Mouse (Mus musculus) hematopoietic stem cell, adult 5-6 weeks (primary cell): Measurements from ENCODE around the gene Tnfrsf1a. TPM values are rescaled to one million over a fixed set of nuclear protein-coding genes. Genes with fewer than 3 reads are reported as not detected.

ENCODE experiments used
- ATAC-seq, 2 experiments: fragments of 125-278 bp in 1 of 2; replicated peaks in 1 of 2; 2 replicates each; pipeline ENCODE4 v1.8.0; 2016 to 2017; ENCODE audit warnings: inconsistent platforms in 2 of 2, mild to moderate bottlenecking in 2 of 2, moderate number of reproducible peaks in 2 of 2, low read depth in 1 of 2, moderate TSS enrichment in 1 of 2; ENCODE audit not compliant: low FRiP score in 2 of 2, poor library complexity in 2 of 2, severe bottlenecking in 2 of 2, insufficient read depth in 1 of 2, low TSS enrichment in 1 of 2
- total RNA-seq: library from RNA; stranded (forward); fragments of 172-1452, 232-1000 nt; gene quantifications from 2 replicates; pipeline ENCODE4 v1.2.3, GENCODE M21; 2017

Tnfrsf1a gene
- total RNA-seq, 1 experiment from 2014 or later, result 27.6 TPM

DNA sequence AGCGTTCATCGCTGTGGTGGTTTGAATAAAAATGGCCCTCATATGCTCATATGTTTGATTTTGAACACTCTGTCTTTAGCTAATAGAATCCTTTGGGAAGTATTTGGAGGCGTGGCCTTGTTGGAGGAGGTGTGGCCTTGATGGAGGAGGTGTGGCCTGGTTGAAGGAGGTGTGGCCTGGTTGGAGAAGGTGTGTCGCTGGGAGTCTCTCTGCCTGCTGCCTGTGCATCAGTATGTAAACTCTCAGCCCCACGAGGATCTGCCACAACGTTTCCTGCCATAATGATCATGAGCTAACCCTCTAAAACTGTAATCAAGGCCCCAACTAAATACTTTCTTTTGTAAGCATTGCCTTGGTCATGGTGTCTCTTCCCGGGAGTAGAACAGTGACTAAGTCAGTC lies 58.1 kb downstream of the Tnfrsf1a start:
- no peak for ATAC-seq

DNA sequence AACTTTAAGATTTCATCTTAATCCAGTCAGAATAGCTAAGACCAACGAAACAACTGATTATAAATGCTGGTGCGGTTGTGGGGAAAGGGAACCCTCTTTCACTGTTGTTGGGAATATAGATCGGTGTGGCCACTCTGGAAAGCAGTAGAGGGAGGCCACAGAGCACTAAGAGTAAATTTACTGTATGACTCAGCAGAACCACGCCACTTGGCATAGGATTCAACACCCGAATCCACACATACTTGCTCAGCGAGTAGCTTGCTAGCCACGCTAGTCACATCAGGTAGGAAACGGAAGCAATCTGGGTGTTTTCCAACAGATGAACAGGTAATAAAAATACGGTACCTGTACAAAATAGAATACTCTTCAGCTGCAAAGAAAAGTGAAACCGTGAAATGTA lies 58.5 kb downstream of the Tnfrsf1a start:
- no peak for ATAC-seq

DNA sequence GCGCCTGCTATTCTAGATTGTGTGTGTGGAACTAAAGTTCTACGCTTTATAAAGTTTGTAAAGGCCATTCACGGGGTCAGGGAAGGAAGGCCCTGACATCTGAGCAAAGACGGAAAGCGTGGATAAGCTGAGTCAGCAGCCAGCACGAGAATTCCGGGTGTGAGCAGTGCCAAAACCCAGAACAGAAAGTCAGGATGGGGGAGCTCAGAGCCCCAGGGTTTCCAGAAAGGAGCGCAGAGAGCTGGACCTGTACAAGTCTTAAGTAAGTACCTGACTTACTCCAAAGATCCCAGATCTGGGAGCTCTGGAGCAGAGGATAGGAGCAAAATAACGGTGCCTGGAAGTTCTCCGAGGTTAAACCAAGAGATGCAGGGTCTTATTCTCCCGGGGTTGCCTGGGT lies 61.4 kb downstream of the Tnfrsf1a start:
- no peak for ATAC-seq

DNA sequence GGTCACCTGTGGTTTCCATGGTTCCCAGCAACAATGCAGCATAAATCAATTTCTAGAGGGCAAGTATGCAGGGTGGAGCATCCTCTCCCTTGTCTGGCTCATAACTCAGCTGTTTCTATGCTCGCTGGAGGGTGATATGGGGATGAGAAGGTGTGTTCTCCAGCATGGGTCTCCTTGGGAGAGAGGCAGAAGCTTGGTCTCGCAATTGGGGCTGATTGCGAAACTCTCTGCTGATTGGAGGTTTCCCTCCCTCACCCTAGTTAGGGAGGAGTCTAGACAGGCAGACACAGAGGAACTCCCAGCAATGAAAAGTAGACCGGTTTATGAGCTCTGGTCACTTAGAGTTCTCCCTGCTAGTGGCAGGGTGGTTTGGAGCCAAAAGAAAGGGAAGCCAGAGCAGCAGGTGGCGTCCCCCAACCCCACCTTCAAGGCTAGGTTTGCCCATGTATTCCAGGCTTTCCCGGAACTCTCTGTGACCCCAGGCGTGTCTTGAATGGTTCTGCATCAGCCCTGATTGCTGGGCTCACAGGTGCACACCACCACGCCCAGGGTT lies 61.9 kb downstream of the Tnfrsf1a start:
- ATAC-seq, result peak; percentile 65 to 86

DNA sequence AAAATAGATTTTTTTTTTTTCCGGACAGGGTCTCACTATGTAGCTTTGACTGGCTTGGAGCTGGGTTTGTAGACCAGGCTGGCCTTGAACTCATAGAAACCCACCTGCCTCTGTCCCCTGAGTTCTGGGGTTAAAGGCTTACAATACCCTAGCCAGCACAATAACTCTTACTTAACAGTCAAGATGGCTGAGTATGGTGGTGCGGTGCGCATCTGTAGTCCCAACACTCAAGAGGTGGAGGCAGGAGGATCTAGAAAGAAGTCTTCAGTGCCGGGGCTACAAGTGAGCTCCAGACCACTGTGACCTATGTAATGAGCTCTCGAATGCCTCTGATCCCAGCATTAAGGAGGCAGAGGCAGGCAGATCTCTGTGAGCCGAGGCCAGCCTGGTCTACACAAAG lies 62.5 kb downstream of the Tnfrsf1a start:
- ATAC-seq, result no peak

Other genes starting within 250 kb of the Tnfrsf1a start
- 58.8 and 63.4 TPM in 2 replicates for gene Nop2, start 217.5 kb upstream of the Tnfrsf1a start, total RNA-seq
- 13.3 and 14.2 TPM in 2 replicates for gene Iffo1, start 204.1 kb upstream of the Tnfrsf1a start, total RNA-seq
- gene Gapdh, start 182.9 kb upstream of the Tnfrsf1a start, total RNA-seq, result 727 and 879 TPM in 2 replicates
- gene Ncapd2, start 157.7 kb upstream of the Tnfrsf1a start, total RNA-seq, result 199 and 281 TPM in 2 replicates
- 72.6 and 78.6 TPM in 2 replicates for gene Mrpl51, start 157.6 kb upstream of the Tnfrsf1a start, total RNA-seq
- gene Vamp1, start 133.8 kb upstream of the Tnfrsf1a start, total RNA-seq, result 7.7 and 13.7 TPM in 2 replicates
- gene Tapbpl, start 117.5 kb upstream of the Tnfrsf1a start, total RNA-seq, result 23.1 and 29.7 TPM in 2 replicates
- 170 and 196 TPM in 2 replicates for gene Cd27, start 112.4 kb upstream of the Tnfrsf1a start, total RNA-seq
- not detected in 2 replicates for gene Tuba3a, start 63.3 kb upstream of the Tnfrsf1a start, total RNA-seq
- 18.6 and 68.1 TPM in 2 replicates for gene Ltbr, start 35.5 kb upstream of the Tnfrsf1a start, total RNA-seq
- 0.79 and 1.1 TPM in 2 replicates for gene Scnn1a, start 28.7 kb upstream of the Tnfrsf1a start, total RNA-seq
- gene Plekhg6, start 31.4 kb downstream of the Tnfrsf1a start, total RNA-seq, result 0.19 and 0.25 TPM in 2 replicates
- gene Cd9, start 145.4 kb downstream of the Tnfrsf1a start, total RNA-seq, result 63.9 and 83.3 TPM in 2 replicates
- gene Vwf, start 197.4 kb downstream of the Tnfrsf1a start, total RNA-seq, result 6.3 and 6.6 TPM in 2 replicates